12 mouse cellular contexts compared by ENCODE assay signal in the genomic region with DNA sequence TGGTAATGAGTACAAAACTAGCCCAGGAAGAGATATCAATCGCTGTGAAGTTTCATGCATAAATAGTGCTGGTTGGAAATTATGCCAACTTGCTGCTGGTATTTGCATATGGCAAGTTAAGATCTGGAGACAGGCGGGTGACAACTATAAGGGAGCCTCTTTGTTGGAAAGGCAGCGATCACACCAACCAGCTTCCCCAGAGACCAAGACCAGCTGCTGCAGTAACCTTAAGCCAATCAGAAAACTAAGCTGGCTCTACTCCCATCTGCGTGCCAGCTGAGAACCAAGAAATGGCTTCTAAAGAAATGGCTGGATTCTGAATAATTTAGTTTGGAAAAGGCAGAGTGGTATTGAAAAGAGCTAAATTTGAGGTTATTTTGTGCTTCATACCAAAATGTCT.
DNase-seq lines count a peak whose midpoint lies in the region; ATAC-seq lines count a peak whose summit lies in the region.
"Had no signal": no experiment of that assay in that cellular context is flagged by ENCODE, and none has a peak within 500 bp of the region (broad histone marks: within the 10 kb centered on the region; RNA-seq: fewer than 3 reads in every experiment).

No protein-coding gene starts in this region.

- ATAC-seq in frontal cortex, adult (ENCODE audit: low TSS enrichment), result peak; percentile 55; the same call in 1 of the 2 replicates
- ATAC-seq in forebrain, embryonic 15.5 days (replicated peaks), result peak; percentile 97
- ATAC-seq: intestine, postnatal 0 days had no signal

- DNase-seq in frontal cortex, adult 2 months (ENCODE audit: extremely low spot score in 1 of 2, low spot score in 1 of 2), result no peak
- DNase-seq in mesoderm, embryonic 11.5 days (ENCODE audit: low read depth, low spot score), result peak; percentile 7
- peak; percentile 50 for DNase-seq in retina, embryonic 14.5 days (ENCODE audit: low spot score)
- DNase-seq in frontal cortex, postnatal 14 days (ENCODE audit: low spot score in 2 of 2), result no peak
- DNase-seq in kidney, postnatal 14 days, result no peak
- DNase-seq: cerebellum, adult 18-20 months; liver, embryonic 13.5 days; thymus, adult 2 months had no signal

- peaks cover 8% of the 10 kb centered on the region for H3K4me1 ChIP-seq in forebrain, embryonic 15.5 days
- H3K4me1 ChIP-seq: embryonic facial prominence, embryonic 12.5 days; liver, embryonic 13.5 days had no signal

- H3K4me2 ChIP-seq in forebrain, embryonic 15.5 days (replicated peaks), result no peak overlapping the region
- H3K4me2 ChIP-seq: embryonic facial prominence, embryonic 12.5 days; liver, embryonic 13.5 days had no signal

- H3K9ac ChIP-seq in forebrain, embryonic 15.5 days (replicated peaks), result no peak overlapping the region
- H3K9ac ChIP-seq: embryonic facial prominence, embryonic 12.5 days; liver, embryonic 13.5 days had no signal

- H3K27me3 ChIP-seq in forebrain, embryonic 15.5 days, result no peaks in the 10 kb centered on the region
- H3K27me3 ChIP-seq: embryonic facial prominence, embryonic 12.5 days; liver, embryonic 13.5 days had no signal

- peak overlapping the region; percentile 53 for H3K27ac ChIP-seq in forebrain, embryonic 15.5 days (replicated peaks)
- H3K27ac ChIP-seq: embryonic facial prominence, embryonic 12.5 days; liver, embryonic 13.5 days had no signal

- no peaks in the 10 kb centered on the region for H3K9me3 ChIP-seq in forebrain, embryonic 15.5 days
- H3K9me3 ChIP-seq: embryonic facial prominence, embryonic 12.5 days; liver, embryonic 13.5 days had no signal

- H3K4me3 ChIP-seq in forebrain, embryonic 15.5 days, result no peak overlapping the region
- H3K4me3 ChIP-seq: embryonic facial prominence, embryonic 12.5 days; liver, embryonic 13.5 days had no signal

- WGBS in forebrain, embryonic 15.5 days, result 32% methylated on average over 4 of the region's 4 CpGs

- no peaks in the 10 kb centered on the region for H3K36me3 ChIP-seq in forebrain, embryonic 15.5 days
- H3K36me3 ChIP-seq: embryonic facial prominence, embryonic 12.5 days; liver, embryonic 13.5 days had no signal

Comparison
In these comparisons a context has a peak if more than half of its experiments do, and no peak if none do; other contexts are left out.
1. DNase-seq: peak in mesoderm, embryonic 11.5 days (single experiment) and retina, embryonic 14.5 days (single experiment); none in frontal cortex, adult 2 months (0 of 2), frontal cortex, postnatal 14 days (0 of 2) and kidney, postnatal 14 days (single experiment).